Mouse (Mus musculus) granulocyte monocyte progenitor cell, adult 5-6 weeks (primary cell): ENCODE measurements around the gene Zfyve1. TPM values are rescaled to one million over a fixed set of nuclear protein-coding genes. Genes with fewer than 3 reads are reported as not detected.

Source experiments
- ATAC-seq: replicated peaks from 2 replicates; pipeline ENCODE4 v1.8.0; 2016; ENCODE audit warnings: mild to moderate bottlenecking, moderate TSS enrichment, inconsistent platforms; ENCODE audit not compliant: poor library complexity, severe bottlenecking
- total RNA-seq, 2 experiments: library from RNA; stranded (forward) in 1 of 2; stranded (reverse) in 1 of 2; fragments of 200-712, 200-1000 nt in 1 of 2; fragments of >200 nt in 1 of 2; fragmentation: Nextera tagmentation in 1 of 2; gene quantifications; 2 replicates each; pipeline ENCODE4 v1.2.3; 2014 to 2017

Zfyve1 gene
- total RNA-seq, 2 experiments from 2014 or later = 8.9 to 9.4 TPM

DNA sequence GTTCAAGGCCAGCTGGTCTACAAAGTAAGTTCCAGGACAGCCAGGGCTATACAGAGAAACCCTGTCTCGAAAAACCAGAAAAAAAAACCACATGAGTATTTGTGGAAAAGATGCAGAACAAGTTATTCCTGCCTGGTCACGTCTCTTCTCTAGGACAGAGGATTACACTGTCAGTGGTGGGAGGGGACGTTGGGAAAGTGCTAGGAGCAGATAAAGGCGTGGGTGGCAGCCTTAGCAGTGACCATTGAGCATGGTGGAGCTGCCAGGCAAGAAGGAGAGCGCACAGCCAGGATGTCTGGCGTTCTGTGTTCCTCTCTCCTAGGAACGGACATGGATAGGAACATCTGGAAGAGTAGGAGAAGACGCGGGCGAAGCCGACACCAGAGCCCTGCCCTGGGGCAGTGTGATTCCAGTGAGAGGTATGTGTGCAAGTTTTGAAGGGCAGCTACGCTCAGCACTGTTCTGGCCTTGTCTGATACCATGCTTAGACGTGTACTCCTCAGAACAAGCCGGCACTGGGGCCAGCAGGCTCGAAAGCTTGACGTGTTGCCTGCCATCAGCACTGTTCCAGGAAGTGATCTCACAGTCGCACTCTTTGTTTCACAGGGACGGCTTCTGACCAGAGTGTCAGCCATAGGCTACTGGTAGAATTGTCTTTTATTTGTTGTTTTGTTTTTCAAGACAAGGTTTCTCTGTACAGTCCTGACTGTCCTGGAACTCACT lies 71.0 kb downstream of the Zfyve1 start:
- ATAC-seq = no peak

DNA sequence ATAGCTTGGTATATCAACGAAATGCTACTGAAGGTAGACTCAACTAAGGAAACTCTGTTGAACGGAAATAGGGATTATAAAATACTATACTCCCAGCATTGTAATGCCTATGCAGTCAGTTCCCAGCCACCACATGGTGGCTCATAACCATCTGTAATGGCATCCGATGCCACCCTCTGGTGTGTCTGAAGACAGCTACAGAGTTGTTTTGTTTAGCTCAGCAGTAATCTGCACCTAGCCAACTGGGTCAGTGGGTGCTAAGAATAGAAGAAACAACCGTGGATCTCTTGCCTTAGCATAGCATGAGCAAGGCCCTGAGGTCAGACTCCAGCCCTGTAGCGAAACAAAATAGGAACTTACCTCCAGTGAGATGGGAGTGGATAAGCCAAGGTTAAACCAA lies 72.7 kb downstream of the Zfyve1 start:
- ATAC-seq = no peak

DNA sequence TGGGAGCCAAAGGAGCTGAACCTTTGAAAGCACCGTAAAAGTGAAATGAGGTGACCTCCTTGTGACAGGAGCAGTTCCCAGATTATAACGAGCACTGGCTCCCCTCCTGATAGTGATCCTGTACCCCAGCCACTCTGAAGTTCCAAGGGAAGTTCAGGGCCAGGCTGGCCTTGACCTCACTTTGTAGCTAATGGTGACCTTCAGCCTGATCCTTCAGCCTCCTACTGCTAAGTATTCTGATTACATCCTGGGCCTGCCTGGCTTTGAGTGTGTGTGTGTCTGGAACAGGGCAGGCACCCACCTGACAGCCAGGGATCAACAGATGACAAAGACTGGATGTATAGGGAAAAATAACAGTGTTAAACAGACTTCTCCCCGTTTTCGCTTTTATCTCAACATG lies 73.1 kb downstream of the Zfyve1 start:
- ATAC-seq = no peak

DNA sequence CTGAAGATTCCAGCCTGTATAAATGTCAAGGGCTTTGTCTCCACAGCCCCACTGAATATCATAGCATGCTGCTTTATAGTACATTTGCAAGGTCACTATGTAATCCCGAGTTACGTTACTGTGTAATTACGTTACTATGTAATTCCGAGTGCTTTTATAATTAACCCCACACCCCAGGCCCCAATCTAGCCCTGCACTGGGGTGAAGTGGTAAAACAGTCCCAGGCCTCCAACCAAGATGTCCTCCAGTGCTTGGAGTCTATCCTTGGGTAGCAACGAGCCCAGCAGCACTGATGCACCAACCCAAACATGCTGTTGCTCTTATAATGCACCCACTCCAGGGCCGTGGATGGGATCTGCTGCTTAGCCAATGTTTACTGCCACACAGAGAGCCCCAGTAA lies 74.0 kb downstream of the Zfyve1 start:
- ATAC-seq = no peak

DNA sequence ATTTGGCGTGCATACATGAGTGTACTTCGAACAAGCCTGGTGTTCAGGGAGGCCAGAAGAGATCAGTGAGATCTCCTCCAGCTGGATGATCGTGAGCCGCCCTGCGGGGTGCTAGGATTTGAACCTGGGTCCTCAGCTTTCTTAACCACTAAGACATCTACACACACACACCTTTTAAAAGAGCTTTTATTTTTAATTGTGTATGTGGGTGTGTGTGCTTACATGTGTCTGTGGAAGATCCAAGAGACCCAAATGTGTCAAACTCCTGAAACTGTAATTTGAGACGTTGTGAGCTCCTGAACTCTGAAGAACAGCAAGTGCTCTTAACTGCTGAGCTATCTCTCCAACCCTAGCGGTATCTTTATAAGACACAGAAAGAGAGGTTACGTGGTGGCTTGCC lies 75.9 kb downstream of the Zfyve1 start:
- ATAC-seq = no peak

DNA sequence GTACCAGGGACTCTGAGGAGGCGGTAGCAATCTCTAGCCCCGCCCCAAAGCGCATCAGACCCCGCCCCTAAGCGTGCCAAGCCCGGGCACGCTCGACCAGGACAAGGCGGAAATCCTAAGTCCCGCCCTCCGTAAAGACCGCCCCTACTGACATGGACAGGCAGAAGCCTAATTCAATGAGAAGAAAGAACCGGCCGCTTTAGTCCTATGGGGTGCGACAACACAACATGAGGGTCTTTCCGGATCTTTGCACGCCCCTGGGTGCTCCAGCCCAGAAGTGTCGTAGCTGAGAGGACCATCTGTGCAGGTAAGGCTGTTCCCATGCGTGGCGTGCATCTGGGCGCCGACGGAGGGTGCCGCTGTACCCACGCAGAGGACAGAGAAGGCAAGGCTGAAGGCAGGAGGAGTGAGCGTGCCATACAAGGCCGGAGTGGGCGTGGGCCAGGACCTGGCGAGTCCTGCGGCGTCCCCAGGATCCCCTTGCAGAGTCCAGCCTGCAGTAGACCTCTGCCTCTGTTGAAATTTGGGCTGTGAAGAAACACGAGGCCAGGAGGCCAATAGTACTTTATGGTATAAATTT lies 76.6 kb downstream of the Zfyve1 start, which contains the start of gene Dcaf4:
TSS of gene Dcaf4 (plus strand) at position 156 of the 580 bp plus-strand sequence.
- ATAC-seq = peak; percentile 95

DNA sequence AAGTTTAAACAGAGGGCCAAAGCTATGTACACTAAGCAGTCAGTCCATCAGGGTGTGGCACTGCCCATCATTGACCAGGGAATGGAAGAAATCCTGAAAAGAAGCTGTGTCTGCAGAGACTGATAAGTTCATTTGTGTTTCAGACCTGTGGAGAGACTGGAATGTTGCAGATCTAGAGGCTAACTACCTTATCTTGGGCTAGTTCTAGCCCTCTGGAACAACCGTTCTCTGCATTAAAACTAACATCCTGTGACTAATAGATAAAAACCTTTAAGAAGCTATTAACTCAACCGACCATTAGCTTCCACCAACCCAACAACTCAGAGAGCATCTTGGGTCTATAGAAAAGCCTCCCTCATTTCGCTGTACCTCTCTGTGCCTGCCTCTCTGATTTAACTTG lies 79.4 kb downstream of the Zfyve1 start:
- ATAC-seq = no peak

DNA sequence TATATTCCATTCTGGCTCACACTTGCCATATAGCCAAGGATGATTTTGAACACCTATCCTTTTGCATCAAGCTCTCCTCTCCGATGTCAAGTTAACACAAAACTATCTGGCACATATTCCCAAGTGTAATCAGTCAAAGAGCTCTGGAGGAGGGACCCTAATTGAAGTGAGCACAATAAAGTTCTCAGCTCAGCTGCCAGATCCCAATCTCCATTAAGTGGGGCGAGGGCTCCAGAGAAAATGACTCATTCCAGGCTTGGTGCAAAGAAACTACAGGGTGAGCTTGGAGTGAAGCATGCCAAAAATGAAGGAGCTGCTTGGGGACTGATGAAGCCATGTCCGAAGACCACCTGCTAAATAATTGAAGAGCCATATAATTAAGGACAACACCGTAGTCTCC lies 82.8 kb downstream of the Zfyve1 start:
- no peak for ATAC-seq

DNA sequence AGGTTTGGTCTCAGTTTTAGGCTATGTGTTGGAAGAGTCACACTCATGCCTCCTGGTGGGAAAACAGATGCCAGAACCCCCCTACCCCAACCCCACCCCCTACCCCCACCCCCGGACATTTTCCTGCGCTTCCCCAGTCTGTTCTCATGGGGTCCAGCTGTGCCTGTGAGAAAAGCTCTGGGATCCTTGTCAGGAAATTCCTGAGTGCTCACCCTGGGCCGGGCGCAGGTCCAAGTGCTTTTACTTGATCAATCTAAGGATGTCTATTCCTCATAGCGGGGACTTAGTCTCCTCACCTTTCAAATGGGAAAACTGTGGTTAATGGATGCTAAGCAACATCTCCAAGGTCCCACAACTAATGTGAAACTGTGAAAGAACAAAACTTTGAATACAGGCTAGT lies 83.8 kb downstream of the Zfyve1 start:
- ATAC-seq = no peak

DNA sequence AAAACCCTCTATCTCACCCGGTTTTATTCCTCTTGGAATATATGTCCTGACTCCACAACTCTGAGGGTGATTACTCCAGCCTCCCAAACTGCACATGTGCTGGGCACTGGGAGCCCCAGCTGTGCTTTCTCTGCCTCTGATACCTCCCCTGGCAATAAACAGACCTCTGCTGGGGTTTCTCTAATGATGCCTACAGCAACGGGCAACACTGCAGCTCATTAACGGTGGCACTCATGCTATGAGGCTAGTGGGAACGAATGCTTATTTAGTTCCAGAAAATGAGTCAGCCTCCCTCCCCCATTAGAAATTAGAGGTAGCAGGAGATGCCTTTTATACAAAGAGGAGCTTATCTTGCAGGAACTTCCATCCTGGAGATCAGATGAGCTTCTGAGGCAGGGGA lies 84.2 kb downstream of the Zfyve1 start:
- ATAC-seq = no peak

DNA sequence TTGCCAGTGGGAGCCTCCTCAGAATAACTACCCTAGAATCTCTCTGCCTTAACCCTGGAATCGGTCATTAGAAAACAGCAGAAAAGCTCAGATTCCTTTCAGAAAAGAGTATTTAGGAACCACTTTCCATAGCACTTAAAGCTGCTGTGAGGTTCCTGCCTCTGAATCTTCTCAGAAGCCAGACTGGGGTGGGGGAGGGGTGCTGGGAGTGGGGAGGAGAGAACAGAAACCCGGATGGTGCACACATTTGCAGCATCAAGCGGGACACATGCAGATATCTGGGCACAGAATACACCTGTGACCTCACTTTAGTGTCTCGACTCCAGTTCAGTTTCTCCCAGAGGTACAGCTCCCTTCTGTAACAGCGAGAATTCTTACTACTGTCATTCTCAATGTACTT lies 86.4 kb downstream of the Zfyve1 start:
- no peak for ATAC-seq

DNA sequence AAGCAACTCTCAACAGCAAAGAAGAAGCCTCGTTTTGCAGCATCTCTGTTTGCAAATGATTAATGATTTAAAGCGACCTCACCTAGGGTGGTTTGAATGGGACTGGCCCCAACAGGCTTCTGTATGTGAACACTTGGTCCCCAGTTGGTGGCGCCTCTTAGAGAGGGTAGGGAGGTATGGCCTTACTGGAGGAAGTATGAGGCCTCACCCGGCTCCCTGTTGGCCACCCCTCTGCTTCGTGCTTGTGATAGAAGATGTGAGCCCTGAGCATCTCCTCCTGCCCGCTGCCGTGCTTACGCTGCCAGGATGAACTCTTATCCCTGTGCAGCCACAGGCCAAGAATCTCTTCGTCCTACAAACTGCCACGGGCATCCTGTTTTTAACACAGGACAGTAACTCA lies 90.5 kb downstream of the Zfyve1 start:
- no peak for ATAC-seq

DNA sequence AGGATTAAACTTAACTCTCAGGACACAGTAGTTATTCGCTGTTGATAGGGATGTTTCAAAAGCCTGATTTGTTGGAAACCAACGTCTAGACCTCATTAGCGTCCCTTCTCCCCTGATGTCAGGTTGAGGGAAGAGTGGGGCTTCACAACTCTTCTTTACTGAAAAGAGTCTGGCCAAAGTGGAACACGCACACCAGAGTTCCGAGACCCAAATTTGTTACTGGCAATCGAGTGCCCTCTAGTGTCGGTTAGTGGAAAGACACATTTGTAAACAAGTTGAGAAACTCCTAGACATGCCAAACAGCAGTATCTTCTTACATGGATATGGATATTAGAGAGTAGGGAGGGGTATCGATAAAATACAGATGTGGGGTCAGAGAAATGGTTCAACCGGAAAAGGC lies 94.8 kb downstream of the Zfyve1 start:
- peak; percentile 65; the same call in 1 of the 2 replicates for ATAC-seq

DNA sequence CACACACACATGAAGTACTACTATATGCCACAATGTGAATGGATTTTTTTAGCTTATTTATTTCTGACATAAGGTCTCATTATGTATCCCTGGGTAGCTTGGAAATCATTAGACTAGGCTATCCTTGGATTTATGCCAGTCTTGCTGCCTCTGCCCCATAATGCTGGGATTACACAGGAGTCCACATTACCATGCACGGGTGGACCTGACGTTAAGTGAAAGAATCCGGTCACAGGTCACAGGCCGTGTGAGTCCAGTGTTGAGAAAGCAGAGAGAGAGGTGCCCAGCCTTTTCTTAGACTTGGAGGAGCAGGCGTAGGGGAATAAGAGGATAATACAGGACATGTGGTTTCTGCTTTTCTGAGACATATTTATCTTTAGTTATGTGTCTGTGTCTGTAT lies 97.8 kb downstream of the Zfyve1 start:
- no peak for ATAC-seq

DNA sequence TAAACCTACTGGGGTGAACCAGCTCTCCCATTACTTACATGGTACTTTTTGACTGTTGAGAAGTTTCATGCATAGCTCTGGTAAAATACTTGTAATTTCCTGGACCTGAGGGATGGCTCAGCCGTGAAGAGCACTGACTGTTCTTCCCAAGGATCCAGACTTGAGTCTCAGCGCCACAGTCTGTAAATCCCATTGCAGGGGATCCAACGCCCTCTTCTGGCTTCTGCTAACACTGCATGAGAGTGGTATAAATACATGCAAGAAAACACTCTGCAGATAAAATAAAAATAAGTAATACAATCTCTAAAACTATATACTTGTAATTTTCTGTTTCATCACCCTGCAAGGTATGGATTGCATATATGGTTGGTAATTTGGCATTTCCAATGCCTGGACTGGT lies 99.1 kb downstream of the Zfyve1 start:
- ATAC-seq = no peak

DNA sequence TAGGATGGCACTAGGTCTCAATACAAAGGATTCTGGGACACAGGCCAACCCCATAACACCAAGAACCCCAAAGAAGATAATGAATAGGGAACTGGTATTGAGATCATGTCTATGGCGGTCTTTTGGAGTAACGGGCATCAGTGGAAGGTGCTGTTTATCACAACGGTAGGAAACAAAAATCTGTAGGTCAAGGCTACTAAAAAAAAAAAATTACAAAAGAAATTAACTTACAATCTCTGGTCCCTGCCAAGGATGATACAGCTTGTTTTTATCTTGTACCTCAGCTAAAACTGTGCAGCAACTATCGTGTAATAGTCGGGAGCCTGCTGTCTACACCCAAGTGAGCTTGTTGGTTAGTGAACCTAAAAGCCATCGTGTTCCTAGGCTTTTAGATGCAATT lies 100.3 kb downstream of the Zfyve1 start:
- no peak for ATAC-seq

Other genes starting within 250 kb of the Zfyve1 start
- gene Dpf3, start 109.5 kb downstream of the Zfyve1 start, total RNA-seq (2014; fragmentation: Nextera tagmentation) = not detected in 2 replicates
- 0.31 and 2.2 TPM in 2 replicates for gene Dpf3, start 109.5 kb downstream of the Zfyve1 start, total RNA-seq (2017)
- gene Dcaf4, start 76.8 kb downstream of the Zfyve1 start, total RNA-seq (2014; fragmentation: Nextera tagmentation) = 8.5 and 26.0 TPM in 2 replicates
- gene Dcaf4, start 76.8 kb downstream of the Zfyve1 start, total RNA-seq (2017) = 10.7 and 12.4 TPM in 2 replicates
- gene Rbm25, start 34.0 kb upstream of the Zfyve1 start, total RNA-seq (2014; fragmentation: Nextera tagmentation) = 191 and 240 TPM in 2 replicates
- 177 and 275 TPM in 2 replicates for gene Rbm25, start 34.0 kb upstream of the Zfyve1 start, total RNA-seq (2017)
- gene Psen1, start 90.9 kb upstream of the Zfyve1 start, total RNA-seq (2014; fragmentation: Nextera tagmentation) = 74.1 and 78.4 TPM in 2 replicates
- gene Psen1, start 90.9 kb upstream of the Zfyve1 start, total RNA-seq (2017) = 53.3 and 75.0 TPM in 2 replicates
- not detected in 2 replicates for gene Papln, start 166.4 kb upstream of the Zfyve1 start, total RNA-seq (2014; fragmentation: Nextera tagmentation)
- not detected in 2 replicates for gene Papln, start 166.4 kb upstream of the Zfyve1 start, total RNA-seq (2017)